Mouse (Mus musculus) frontal cortex, adult (tissue): ENCODE data around the gene Gm1043.

Source experiments
- ATAC-seq: cut with Nextera tagmentation; 2 replicates; pipeline ENCODE4 v1.9.2; 2017; ENCODE audit warnings: mild to moderate bottlenecking, moderate library complexity, mixed read lengths; ENCODE audit not compliant: low TSS enrichment

Gm1043 gene

DNA sequence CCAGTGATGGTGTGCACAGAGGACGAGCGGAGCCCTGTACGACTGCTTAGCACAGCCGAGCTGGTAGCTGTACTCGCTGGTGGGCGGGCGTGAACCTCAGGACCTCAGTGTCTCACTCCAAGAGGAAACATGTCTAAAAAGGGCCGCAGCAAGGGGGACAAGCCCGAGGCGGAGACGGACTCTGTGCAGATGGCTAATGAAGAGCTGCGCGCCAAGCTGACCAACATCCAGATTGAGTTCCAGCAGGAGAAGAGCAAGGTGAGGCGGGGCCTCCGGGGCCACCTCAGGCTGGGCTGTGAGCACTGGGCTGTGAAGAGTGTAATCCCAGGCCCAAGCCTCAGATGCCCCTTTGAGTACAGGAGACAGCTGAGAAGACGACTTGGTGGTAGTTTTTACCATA is at the start of gene Gm1043:
Gene Gm1043, plus strand, starts transcription at position 130 of the 400 bp plus-strand sequence.
- ATAC-seq: no peak

DNA sequence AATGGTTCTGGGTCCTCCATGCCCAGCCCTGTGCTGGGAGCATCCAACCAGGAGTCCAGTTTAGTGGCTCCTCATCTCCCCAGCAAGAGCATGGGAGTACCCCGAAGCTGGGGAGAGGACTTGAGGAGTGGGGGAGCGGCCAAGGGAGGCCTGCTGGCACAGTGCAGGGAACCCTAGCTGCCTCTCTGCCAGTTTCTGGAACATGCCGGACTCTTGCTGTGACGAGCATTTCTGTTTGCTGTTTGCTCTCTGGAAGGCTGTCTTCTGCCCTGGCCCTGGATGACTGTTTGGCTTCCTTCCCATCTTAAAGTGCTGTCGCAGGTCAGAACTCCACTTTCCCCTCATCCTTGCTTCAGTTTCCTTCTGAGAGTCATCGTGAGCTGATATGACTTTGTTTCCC is 49.3 kb upstream of the Gm1043 start:
- ATAC-seq: peak; percentile 24; the same call in 1 of the 2 replicates

- no peak for ATAC-seq
Observed at GRCm38 (mm10) chr5:37036884-37037283, 48.3 kb upstream of the Gm1043 start.

- no peak for ATAC-seq
Observed at GRCm38 (mm10) chr5:37039908-37040307, 45.3 kb upstream of the Gm1043 start.

- no peak for ATAC-seq
Observed at GRCm38 (mm10) chr5:37040711-37041110, 44.5 kb upstream of the Gm1043 start.

DNA sequence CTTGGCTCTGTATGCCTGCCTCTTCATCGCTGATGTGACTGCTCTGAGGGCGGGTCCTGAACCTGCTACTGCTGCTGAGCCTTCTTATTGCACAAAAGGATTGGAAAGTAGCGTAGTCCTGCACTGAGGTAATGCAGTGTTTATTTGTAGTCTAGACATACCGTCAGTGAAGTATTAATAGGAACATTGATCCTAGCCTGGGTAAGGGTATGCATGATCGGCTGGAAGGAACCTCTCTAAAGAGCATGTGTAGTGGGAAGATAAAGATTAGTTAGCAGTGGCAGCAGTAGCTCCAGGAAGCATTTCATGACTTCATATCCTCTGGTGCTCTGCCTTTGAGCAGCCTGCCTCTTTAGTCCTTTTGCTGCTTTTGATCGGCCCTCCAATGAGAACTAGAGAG is 43.5 kb upstream of the Gm1043 start:
- ATAC-seq: no peak; the same call in 1 of the 2 replicates

DNA sequence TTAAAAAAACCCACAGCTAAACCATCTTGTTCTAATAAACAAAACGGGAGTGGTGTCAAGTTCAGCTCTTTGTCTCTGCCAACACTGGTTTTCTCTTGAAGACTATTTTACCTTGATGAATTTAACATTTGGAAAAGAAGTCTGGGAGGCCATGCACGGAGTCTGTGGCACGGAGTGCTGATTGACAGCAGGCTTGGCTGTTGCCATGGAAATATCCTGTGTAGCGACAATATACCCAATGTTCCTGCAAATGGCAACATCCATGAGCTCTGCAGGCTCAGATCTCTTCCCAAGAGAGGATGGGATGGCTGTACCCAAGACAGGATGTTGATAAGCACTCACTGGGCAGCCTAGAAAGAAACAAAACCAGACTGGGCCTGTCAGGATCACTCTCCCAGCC is 42.2 kb upstream of the Gm1043 start:
- no peak for ATAC-seq

DNA sequence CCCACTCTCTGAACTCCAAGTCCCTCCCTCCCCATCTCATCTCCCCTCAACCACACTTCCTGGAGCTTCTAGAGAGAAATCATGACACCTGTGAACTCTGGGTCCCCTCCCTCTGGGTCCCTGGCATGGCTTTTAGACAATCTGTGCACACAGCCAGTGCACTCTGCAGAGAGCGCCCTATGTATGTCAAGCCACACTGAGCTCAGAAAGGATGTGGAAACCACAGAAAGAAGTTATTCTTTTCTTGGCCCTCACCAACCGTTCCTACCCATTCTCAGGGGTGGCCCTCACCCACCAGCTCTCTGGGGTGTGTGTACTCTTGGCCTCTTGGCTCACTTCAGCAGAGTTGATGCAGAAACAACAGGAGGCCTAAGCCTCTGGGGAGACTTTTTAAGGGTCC is 40.4 kb upstream of the Gm1043 start:
- ATAC-seq: no peak

- no peak for ATAC-seq
Observed at GRCm38 (mm10) chr5:37045582-37045981, 39.6 kb upstream of the Gm1043 start.

- peak; percentile 71 for ATAC-seq
Observed at GRCm38 (mm10) chr5:37046791-37047190, 38.4 kb upstream of the Gm1043 start.

DNA sequence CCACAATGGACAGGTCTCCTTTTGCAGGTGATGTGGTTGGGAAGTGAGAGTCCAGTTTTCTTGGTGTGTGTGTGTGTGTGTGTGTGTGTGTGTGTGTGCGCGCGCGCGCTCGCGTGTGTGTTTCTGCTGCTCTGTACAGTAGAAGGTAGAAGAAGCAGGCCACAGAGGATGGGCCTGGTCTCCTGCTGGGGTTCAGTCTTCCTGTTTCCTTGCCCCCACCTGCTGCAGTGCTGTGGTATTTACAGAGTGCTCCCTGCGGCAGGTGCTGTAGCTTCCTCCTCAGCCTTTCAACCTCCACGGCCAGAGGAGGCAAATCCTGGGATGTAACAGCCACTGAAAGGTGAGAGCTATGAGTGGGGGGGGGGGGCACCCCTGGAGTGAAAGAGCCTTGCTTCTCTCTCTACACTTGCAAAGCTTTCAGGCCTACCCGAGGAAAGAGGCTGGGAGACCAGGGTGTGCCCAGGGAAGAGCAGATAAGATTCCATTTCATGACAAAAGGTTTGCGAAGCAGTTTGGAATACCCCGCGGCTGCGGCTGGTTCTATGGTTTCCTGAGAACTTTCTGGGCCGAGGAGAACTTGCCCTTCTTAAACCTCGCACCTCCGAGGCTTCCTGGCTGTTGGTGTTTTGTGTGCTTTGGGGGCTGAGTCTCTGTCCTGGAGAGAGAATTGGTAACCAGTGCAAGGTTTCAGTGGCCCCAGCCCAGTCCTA is 37.8 kb upstream of the Gm1043 start:
- ATAC-seq: no peak

DNA sequence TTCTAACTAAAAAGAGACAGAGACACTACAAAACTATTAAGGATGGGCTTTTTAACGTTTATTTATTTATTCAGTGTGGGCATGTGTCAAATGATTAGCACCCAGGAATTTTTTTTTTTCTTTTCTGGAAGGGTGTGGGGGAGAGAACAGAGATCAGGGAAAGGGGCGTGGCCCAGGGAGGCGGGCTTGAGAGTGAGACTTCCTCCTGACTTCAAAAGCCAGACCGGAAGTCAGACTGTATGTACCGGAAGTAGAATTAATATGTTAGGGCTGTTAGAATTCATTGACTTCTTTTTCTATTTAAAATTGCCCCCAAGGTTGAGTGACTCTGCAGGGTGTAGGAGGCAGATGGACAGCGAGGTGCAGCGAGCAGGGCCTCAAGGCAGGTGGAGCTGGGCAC is 37.2 kb upstream of the Gm1043 start:
- ATAC-seq: no peak

- no peak for ATAC-seq
Observed at GRCm38 (mm10) chr5:37049111-37049510, 36.1 kb upstream of the Gm1043 start.

- ATAC-seq: no peak
Observed at GRCm38 (mm10) chr5:37050521-37051373, 34.4 kb upstream of the Gm1043 start.

GRCm38 (mm10) chr5:37051374-37052100 is 33.6 kb upstream of the Gm1043 start:
- no peak for ATAC-seq

- ATAC-seq: no peak
Observed at GRCm38 (mm10) chr5:37052846-37053245, 32.3 kb upstream of the Gm1043 start.

DNA sequence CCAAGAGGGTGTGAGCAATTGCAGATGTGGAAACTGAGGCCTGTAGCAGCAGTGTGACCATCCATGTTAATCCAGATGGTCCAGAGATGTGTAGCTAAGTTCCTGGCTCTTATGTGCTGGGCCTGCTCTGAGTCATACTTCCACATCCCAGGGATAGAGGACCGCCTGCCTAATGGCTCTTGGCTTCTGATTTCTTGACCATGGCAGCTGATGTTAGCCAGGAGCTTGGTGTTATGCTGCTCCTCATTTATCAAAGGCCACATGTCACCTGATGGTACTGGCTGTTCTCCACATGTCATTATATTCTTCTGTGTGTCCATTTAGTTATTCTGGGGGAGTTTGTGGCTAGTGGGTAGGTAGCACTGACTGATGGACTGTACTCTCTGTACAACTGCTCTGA is 29.4 kb upstream of the Gm1043 start:
- ATAC-seq: no peak

GRCm38 (mm10) chr5:37056471-37056870 is 28.7 kb upstream of the Gm1043 start:
- no peak for ATAC-seq

DNA sequence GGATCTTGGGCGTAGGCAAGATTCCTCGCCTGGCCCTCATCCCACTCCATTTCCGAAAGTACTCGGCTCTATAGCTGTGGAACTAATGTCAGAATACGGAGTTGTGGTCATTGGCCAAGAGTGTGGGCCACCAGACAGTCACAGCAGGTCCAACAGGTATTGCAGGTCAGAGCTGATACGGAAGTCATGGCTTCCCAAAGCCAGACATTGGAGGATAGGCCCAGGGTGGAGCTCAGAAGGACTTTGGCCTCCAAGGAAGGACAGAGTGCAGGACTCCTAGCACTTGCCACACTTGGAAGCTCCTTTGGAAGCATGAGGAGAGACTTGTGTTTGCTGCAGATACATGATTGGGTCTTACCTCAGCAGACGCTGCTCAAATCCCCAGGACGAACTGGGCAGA is 23.6 kb upstream of the Gm1043 start:
- no peak for ATAC-seq

DNA sequence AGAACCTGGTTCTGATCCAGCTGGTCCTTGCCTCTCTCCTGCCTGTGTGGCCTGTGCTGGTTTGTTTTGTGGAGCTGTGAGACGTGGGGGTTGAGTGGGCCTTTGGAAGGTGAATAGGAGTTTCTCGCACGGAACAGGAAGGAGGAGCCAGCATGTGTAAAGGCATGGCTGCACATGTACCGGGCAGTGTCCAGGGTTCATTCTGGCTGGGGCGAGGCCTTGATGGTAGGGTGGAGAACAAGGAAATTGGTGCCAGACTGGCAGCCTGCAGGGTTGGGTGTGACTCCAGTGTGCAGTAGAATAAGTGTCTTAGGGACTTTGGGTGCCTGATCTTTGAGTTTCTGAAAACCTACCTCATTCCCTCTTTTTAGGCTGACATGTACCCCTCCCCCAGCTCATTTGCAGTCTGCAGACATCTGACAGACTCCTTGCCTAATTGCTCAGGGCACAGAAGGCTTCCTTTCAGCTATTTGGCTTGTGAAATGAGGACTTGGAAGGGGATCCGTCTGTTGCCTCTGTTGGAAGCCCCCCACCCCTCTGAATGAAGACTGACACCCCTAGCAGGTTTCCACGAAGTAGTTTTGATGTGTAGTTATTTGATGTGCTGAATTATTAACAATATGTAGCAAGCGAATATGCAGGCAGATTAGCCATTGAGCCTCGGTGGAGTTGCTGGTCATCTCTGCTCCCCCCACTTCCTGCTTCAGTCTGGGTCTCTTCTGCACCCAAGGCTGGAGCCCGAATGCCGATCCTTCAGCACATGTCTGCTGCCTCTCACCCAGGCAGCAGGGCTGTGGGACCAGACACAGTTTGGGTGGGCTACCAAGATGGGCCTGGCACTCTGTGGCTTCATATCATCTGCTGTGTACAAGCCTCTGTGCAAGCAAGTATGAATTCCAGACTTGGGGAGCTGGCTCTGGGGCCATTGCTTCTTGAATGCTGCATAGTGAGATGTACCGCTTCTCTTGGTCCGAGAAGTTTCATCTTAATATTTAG is 20.4 kb upstream of the Gm1043 start:
- 0 out of 2 replicates have a peak, but pooled peaks have one; percentile 17 for ATAC-seq
